Mouse (Mus musculus): ENCODE measurements around the gene Fbxo44.
A peak's percentile ranks its signal among the peaks of the same experiment; 100 is the strongest.

The Fbxo44 gene

GRCm38 (mm10) chr4:148164461-148164860 lies 4.2 kb upstream of the Fbxo44 start:
- no peak for DNase-seq

GRCm38 (mm10) chr4:148164002-148164439 lies 3.7 kb upstream of the Fbxo44 start:
- DNase-seq: peak; percentile 85 to 89

DNA sequence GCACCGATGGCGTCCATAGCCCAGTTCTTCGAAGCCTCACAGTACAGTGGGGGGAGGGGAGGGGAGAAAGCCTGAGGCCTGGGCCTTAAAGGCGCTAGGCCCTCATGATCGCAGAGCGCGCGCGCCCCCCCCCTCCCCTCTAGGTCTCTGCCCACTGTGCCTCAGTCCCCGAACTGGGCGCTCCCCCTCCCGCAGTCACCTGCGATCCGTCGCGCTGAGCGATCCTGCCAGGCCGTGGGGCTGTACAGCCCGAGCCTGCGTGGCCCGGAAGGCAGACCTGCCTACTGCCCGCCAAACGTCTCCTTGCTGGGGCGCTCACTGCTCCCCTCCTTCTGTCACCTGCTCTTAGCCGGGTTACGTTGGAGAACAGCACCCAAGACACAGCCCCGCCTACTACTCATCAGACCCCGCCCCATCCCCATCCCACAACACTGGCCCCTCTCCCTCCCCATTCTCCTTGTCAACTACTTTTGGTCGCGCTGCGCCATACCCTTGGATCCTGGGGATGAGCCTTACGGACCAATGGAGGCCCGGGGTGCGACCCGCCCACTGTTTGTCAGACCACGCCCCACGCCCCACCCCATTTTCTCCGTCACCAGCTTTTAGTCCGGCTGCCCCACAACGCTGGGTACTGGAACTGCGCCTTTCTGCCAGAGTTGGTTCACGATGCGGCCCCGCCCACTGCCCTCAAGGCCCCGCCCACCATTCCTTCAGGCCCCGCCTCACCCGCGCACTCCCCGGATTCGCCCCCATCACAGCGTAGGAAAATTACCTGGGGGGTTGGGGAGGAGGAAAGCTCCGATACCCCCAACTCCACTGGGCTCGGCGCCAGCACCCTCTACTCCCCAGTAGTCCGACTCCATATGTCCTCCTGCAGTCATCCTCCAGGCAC lies 492 bp downstream of the Fbxo44 start:
- peak; percentile 97 to 98 for DNase-seq

- peak in 1 of 2 experiments; percentile 29 for DNase-seq
Measured at GRCm38 (mm10) chr4:148158436-148159348, 1.6 kb downstream of the Fbxo44 start.

- peak in 1 of 2 experiments; percentile 55 for DNase-seq
Measured at GRCm38 (mm10) chr4:148154982-148155381, 5.3 kb downstream of the Fbxo44 start.

GRCm38 (mm10) chr4:148154006-148154405 lies 6.3 kb downstream of the Fbxo44 start:
- no peak for DNase-seq

GRCm38 (mm10) chr4:148152547-148152946 lies 7.7 kb downstream of the Fbxo44 start:
- DNase-seq: no peak

GRCm38 (mm10) chr4:148151267-148152168 lies 8.8 kb downstream of the Fbxo44 start, which contains the start of gene Fbxo6:
Fbxo6 (minus strand) TSS chr4:148152140.
- peak; percentile 80 to 84 for DNase-seq

DNA sequence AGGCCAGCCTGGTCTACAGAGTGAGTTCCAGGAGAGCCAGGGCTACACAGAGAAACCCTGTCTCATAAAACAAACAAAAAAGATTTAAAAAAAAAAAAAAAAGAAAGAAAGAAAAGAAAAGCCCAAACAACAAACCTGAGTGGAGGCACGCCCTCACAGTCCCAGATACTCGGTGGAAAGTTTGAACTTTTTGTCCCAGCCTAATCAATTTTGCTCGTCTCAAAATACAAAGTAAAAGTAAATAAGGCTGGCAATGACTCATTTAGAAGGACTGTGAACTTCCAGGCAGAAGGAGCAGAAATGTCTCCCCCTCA lies 9.4 kb downstream of the Fbxo44 start:
- DNase-seq: no peak

GRCm38 (mm10) chr4:148150242-148150641 lies 10.0 kb downstream of the Fbxo44 start:
- no peak for DNase-seq

DNA sequence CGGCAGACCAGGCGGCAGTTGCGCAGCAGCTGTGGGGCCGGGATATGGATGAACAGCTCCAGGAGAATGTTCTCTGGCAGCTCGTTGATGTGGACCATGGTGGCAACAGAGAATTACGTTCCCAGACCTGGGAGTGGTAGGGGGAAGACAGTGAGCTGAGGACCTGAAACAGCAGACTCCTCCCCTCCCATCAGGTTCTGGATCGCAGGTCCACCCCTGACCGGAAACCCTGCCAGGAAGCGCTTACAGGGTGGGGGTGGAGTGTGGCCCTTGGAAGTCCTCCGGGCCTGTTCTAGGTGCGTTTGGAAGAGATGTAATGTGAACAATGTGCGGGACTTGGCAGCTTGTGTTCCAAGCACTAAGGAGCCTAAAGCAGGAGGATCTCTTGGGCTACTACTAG lies 10.7 kb downstream of the Fbxo44 start:
- no peak for DNase-seq

DNA sequence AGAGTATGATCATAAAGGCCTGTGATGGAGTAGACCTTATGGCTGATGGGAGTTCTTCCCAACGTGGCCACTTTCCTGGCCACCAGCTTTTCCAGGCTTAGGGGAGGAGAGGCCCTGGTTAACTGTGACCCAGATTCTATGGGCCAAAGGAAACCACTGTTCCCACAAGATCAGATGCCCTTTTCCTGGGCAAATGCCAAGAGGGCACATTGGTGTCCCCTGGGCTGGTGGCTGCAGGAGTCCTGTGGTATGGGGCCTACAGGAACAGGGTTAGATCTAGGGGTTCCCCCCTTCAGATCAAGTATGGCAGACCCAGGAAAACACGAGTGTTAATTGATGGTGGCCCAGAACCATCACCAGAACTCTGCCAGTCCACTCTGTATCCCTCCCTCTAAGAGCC lies 12.6 kb downstream of the Fbxo44 start:
- no peak for DNase-seq

- no peak for DNase-seq
Measured at GRCm38 (mm10) chr4:148143721-148144120, 16.6 kb downstream of the Fbxo44 start.

GRCm38 (mm10) chr4:148140098-148141011 lies 19.9 kb downstream of the Fbxo44 start:
- peak; percentile 93 to 95 for DNase-seq

DNA sequence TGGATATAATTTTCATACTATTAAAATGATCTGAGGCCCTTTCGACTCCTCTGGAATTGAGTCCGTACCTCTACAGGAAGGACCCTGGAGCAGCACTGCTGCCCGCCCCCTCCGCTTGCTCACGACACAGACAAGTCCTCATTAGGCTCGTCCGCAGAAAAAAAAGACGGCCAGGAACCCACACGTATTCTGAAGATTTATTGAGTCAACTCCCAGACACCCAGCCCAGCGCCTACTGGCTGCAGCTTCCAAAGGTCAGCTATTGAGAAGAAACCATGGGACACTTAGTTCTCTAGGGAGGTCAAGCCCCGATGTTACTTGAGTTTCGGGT lies 20.6 kb downstream of the Fbxo44 start:
- no peak for DNase-seq

- no peak for DNase-seq
Measured at GRCm38 (mm10) chr4:148137503-148137902, 22.8 kb downstream of the Fbxo44 start.

DNA sequence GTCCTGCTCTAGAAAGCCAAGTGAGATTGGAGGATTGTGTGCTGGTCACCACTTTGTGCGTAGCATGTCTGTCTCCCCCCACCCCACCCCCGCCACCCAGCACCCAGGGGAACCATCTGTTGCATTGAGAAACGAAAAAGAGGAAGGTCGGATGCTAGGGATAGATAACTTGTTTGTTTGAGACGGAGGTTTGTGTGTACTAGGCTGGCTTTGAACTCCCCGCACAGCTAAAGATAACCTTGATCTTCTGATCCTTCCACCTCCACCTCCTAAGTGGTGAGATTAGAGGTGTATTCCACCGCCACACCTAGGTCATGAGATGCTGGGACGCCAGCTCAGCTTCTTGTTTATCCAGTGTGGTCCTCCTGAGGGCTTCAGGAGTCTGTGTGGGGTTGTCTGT lies 25.3 kb downstream of the Fbxo44 start:
- no peak for DNase-seq

GRCm38 (mm10) chr4:148131497-148132081 lies 28.7 kb downstream of the Fbxo44 start:
- no peak for DNase-seq

DNA sequence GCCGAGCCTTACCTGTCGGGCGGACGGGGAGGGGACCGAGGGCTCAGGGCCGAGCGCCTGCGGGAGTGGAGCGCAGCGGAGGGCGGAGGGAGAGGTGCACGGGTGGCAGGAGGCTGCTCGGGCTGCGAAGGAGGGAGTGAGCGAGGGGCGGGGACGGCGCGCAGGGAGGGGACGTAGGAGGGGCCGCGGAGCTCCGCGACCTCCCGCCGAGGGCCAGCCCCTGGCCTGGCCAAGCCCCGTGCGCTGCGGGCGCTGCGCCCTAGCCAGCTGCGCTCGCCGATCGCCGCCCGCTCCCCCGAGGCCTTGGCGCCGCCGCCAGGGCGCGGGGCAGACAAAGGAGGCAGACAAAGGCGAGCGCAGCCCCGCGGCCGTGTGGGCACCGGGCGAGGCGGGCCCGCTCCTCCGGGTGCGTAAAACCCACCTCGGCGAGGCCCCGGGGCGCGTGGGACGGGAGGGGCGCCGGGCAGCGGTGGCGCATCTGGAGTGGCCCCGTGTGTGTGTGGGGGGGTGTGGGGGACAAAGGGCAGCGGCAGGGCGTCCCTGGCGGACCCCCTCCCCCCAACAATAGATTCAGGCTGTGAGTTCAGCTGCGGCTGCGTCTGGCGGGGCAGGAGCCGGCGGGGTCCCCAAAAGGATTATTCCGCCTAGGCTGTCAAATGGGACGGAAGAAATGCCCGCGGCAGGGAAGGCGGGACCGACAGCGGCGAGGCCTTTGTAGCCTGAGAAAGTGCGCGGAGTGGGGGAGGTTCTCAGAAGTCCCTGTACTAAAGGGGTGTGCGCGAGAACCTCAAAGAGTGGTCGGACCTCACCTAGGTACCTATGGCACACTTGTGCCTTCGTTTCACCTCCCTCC lies 29.5 kb downstream of the Fbxo44 start, which contains the start of gene Draxin:
Gene Draxin, minus strand, starts transcription at position 138 of the 853 bp plus-strand sequence.
- DNase-seq: peak in 1 of 2 experiments; percentile 35

DNA sequence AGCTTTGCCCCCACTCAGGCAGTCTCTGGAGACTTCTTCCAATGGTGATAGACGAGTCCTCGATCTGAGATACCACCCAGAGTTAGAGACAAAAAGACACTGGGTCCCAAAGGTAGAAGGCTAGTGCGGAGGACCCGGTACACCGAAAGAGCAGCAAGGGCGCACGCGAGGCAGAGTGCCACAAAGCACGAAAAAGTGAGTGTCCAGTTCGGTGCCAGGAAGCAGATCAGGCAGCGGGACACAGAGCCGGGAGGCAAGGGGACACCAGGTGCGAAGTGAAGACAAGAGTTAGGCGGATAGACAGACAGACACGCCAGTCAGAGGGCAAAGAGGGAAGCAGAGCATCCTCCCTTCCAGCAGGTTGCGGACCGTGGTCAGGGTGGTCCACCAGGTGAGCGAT lies 30.1 kb downstream of the Fbxo44 start, which contains the start of gene Mad2l2:
Gene Mad2l2, plus strand, starts transcription at position 252 of the 400 bp plus-strand sequence.
- no peak for DNase-seq

All from kidney, adult 8-10 months (tissue).